Mouse (Mus musculus): ENCODE results near the gene Baz2a. TPM values are rescaled to one million over a fixed set of nuclear protein-coding genes. Genes with fewer than 3 reads are reported as not detected.
"Not testable (repeated sequence)": the region's sequence is repeated elsewhere in the genome, so short reads cannot be mapped to it uniquely, and the experiment has no call there.

The Baz2a gene
- 36.8 to 80.0 TPM (median 45.1 TPM) in 3 replicates for total RNA-seq (2017)

DNA sequence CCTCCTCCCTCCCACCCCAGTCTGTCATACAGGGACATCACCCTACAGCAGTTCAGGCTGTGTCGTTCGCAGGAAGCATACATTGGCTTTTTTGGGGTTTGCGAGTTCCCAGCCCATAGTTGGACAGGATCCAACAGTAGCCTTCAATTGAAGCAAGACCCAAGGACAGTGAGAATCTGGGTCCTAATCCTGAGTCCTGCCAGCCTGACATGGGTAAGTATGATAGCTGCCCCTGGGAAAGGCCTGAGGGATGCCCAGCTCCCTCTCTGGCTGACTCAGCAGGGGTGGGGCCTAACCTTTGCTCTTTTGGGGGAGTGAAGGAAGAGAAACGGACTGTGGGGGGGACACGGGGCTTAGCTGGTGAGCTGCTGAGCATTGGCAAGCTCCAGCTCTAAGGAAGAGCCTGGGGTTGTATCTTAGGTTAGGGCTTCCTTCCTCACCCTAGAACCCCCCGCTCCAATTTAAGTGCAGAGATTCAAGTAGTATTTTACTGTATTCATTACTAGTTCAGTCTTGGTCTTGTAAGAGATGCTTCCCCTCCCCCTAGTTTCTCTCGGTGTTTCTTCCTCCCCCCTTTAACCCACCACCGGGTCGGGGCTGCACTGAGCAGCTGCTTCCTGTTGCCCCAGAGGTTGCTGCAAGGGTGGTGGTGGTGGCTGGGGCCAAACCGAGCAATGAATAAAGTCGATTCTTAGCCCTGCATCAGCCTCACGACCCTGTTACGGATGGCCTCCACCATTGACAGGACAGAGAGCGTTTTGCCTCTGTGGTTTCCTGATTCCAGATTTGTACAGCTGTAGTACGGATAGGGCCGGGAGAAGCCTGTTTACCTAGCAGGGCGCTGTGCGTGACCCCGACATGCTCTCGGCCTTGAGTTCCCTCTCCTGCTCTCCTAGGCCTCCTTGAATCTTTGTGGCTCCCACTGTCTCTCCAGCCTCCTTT lies at the start of gene Baz2a:
TSS of gene Baz2a (plus strand) at position 14 of the 942 bp plus-strand sequence.
- ATAC-seq (replicated peaks; ENCODE audit: insufficient number of reproducible peaks, low FRiP score, low TSS enrichment, poor library complexity, severe bottlenecking) = peak; percentile 48

DNA sequence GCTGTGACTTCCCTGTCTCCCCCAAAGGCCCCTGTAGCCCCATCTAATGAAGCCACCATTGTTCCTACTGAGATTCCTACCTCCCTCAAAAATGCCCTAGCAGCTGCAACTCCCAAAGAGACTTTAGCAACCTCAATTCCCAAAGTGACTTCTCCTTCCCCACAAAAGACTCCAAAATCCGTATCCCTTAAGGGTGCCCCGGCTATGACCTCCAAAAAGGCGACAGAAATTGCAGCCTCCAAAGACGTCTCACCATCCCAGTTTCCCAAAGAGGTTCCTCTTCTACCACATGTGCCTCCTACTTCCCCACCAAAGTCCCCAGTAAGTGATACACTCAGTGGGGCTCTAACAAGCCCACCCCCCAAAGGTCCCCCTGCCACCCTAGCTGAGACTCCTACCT lies 49.7 kb upstream of the Baz2a start:
- no peak for ATAC-seq (replicated peaks; ENCODE audit: insufficient number of reproducible peaks, low FRiP score, low TSS enrichment, poor library complexity, severe bottlenecking)

DNA sequence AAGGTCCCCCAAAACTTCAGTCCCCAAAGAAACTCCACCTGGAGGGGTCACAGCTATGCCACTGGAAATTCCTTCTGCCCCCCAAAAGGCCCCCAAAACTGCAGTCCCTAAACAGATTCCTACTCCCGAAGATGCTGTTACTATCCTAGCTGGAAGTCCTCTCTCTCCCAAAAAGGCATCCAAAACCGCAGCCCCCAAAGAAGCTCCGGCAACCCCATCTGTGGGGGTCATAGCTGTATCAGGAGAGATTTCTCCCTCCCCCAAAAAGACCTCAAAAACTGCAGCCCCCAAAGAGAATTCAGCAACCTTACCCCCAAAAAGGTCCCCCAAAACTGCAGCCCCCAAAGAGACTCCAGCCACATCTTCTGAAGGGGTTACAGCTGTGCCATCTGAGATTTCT lies 48.9 kb upstream of the Baz2a start:
- ATAC-seq (replicated peaks; ENCODE audit: insufficient number of reproducible peaks, low FRiP score, low TSS enrichment, poor library complexity, severe bottlenecking) = no peak

DNA sequence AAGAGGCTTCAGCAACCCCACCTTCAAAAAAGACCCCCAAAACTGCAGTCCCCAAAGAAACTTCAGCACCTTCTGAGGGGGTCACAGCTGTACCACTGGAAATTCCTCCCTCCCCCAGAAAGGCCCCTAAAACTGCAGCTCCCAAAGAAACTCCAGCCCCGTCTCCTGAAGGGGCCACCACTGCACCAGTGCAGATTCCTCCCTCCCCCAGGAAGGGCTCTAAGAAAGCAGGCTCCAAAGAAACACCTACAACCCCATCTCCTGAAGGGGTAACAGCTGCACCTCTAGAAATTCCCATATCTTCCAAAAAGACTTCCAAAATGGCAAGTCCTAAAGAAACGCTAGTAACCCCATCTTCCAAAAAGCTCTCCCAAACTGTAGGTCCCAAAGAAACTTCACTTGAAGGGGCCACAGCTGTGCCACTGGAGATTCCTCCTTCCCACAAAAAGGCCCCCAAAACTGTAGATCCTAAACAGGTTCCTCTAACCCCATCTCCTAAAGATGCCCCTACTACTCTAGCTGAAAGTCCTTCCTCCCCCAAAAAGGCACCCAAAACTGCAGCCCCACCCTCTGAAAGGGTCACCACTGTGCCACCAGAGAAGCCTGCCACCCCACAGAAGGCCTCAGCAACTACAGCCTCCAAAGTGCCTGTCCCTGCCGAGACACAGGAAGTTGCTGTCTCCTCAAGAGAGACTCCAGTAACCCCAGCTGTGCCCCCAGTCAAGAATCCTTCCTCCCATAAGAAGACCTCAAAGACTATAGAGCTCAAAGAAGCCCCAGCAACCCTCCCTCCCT lies 48.1 kb upstream of the Baz2a start:
- ATAC-seq (replicated peaks; ENCODE audit: insufficient number of reproducible peaks, low FRiP score, low TSS enrichment, poor library complexity, severe bottlenecking) = no peak

DNA sequence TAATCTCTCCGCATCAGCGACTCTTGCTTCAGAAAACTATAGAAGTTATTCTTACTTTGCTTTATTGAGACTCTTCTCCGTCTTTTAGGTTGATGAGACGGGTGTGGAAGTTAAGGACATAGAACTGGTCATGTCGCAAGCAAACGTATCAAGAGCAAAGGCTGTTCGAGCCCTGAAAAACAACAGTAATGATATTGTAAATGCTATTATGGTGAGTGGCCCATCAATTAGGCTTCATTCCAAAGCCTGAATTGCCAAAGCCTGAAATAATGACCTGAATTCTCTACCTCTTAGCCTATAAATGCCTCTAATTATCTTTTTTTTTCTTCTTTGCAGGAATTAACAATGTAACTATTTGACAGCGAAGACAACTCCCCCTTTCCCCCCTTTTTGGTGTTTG lies 43.2 kb upstream of the Baz2a start:
- no peak for ATAC-seq (replicated peaks; ENCODE audit: insufficient number of reproducible peaks, low FRiP score, low TSS enrichment, poor library complexity, severe bottlenecking)

DNA sequence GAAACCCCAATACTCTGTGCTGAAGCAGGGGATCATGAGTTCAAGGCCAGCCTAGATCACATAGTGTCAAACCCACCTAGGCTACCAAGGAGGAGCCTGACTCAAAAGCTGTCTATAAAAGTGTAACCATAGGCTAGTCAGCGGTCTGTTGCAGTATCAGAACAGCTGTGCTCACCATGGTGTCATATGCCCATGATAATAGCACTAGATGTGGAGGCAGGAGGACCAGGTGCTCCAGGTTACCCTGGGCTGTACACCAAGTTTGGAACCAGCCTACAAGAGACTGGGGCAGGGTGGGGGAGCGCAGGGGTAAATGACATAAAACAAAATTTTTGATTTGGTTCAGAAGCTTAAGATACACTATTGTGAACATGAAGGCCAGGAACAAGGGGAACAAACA lies 41.6 kb upstream of the Baz2a start:
- ATAC-seq (replicated peaks; ENCODE audit: insufficient number of reproducible peaks, low FRiP score, low TSS enrichment, poor library complexity, severe bottlenecking) = peak; percentile 35; the same call in 1 of the 2 replicates

DNA sequence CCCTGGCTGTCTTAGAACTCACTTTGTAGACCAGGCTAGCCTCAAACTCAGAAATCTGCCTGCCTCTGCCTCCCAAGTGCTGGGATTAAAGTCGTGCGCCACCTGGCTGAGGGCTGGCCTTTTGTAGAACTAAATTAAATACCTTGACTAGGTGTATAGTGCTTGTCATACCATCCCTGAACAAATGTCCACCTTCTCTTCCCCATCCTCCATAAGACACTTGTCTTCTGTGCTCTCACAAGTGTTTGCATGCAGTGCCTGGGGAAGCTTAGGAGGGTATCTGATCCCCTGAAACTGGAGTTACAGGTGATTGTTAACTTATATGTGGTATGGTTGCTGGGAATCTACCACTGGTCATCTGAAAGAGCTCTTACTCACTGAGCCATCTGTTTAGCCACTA lies 41.0 kb upstream of the Baz2a start:
- no peak for ATAC-seq (replicated peaks; ENCODE audit: insufficient number of reproducible peaks, low FRiP score, low TSS enrichment, poor library complexity, severe bottlenecking)

DNA sequence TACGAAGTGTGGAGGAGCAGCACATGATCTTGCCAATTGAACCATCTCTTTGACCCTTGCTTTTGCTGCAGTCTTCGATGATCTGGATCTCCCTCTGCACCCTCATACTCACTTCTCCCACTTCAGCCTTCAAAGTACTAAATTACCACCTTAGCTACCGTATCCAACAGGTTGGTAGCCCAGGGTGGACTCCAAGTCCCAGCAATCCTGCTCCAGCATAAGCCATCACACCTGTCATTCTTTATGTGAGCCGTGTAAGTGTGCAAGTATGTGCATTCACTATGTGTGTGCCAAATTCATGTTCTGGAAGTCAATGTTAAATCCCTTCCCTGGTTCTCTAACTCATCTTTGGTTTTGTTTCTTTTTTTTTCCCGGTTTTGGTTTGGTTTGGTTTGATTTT lies 39.8 kb upstream of the Baz2a start:
- ATAC-seq (replicated peaks; ENCODE audit: insufficient number of reproducible peaks, low FRiP score, low TSS enrichment, poor library complexity, severe bottlenecking) = no peak

DNA sequence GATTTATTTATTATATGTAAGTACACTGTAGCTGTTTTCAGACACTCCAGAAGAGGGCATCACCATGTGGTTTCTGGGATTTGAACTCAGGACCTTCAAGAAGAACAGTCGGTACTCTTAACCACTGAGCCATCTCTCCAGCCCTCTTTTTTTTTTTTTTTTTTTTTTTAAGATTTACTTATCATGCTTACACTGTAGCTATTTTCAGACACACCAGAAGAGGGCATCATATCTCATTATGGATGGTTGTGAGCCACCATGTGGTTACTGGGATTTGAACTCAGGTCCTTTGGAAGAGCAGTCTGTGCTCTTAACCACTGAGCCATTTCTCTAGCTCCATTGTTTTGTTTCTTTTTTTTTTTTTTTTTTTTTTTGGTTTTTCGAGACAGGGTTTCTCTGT lies 39.2 kb upstream of the Baz2a start:
- ATAC-seq (replicated peaks; ENCODE audit: insufficient number of reproducible peaks, low FRiP score, low TSS enrichment, poor library complexity, severe bottlenecking) = not testable (repeated sequence)

DNA sequence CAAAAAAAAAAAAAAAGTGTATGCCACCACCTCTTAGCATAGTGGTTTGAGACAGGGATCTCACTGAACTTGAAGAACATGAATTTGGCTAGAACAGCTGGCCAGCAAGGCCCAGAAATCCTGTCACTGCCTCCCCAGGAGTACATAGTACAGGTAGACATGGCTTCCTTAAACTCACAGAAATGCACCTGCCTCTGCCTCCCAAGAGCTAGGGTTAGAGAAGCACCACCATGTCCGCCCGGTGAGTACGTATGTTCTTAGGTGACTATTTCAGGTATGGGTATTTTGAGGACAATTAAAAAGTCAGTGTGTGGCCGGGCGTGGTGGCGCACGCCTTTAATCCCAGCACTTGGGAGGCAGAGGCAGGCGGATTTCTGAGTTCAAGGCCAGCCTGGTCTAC lies 38.4 kb upstream of the Baz2a start:
- no peak for ATAC-seq (replicated peaks; ENCODE audit: insufficient number of reproducible peaks, low FRiP score, low TSS enrichment, poor library complexity, severe bottlenecking)

DNA sequence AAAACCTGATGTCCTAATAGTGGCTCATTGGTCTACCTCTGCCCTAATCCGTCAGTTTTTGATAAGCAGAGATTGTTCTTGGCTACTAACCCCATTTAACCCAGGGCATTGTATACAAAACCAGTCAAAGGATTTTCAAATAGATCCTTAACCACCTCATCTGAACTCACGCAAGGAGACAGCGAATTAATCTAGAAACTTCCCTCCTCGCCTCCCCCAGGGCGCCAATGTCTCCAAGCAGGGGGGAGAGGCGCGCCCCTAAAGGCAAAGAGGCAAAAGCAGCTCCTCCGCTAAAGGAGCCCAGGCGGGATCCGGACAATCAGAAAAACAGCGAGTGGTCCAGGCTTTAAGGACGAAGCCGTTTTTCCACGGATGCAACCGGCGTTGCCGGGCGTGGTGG lies 33.2 kb upstream of the Baz2a start:
- ATAC-seq (replicated peaks; ENCODE audit: insufficient number of reproducible peaks, low FRiP score, low TSS enrichment, poor library complexity, severe bottlenecking) = no peak; the same call in none of the 2 replicates

DNA sequence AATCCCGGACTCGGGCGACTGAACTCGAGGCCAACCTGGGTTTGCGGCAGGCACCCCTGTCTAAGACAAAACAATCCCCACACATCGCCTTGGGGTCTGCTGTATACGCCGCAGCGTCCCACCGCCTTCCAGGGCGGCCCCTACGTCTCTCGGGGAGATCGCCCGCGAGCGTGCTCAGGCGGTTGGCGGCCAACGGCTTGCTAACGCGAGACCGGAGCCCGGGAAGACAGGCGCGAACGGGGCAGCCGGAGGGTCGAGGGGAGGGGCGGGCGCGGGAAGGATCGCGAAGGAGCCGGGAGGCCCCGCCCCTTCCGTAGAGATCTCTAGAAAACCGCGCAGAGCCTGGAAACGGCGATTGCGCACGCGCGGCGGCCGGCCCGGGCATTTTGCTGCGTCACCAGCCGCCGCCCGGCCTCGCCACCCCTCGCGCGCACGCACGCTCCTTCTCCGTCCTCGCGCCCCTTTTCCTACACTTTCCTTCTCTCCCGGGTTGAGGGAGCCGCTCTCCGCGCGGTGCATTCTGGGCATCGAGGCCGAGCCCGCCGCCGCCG lies 32.7 kb upstream of the Baz2a start, which contains the start of gene Ptges3:
TSS of gene Ptges3 (plus strand) at position 354 of the 551 bp plus-strand sequence.
- peak; percentile 61 for ATAC-seq (replicated peaks; ENCODE audit: insufficient number of reproducible peaks, low FRiP score, low TSS enrichment, poor library complexity, severe bottlenecking)

DNA sequence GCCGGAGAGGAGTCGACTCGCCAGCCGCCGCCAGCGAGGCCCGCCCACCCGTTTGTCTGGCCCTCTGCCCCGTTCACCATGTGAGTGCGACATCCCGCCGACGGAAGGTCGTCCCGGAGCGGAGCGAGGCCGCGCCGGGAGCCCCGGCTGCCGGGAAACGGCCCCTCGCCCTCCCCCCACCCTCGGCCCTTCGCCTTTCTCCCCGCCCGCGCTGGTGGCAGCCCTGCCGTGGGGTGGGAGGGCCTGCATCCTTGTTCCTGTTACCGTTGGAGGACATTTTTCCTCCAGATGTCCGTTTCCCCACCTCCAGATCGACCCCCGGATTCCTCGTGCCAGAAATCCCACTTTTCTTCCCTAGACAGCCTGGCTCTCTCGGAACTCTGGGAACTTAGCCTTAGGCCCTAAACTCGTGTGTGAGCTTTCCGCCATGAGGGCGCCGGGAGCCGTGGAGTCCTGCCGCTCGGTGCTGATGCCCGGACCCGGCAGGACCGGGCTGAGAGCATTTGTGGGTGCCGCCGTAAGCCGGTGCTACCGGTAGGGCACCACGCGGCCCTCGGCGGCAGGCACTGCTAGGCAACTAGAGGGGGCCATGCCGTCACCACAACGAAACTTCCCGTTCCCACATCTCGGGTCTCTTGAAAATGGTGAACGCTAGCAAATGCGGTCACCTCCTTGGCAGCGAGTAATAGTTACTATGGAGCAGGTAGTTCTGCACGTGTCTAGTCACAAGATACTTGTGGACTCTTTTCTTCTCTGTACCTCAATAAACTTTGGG lies 32.0 kb upstream of the Baz2a start:
- ATAC-seq (replicated peaks; ENCODE audit: insufficient number of reproducible peaks, low FRiP score, low TSS enrichment, poor library complexity, severe bottlenecking) = peak; percentile 64

DNA sequence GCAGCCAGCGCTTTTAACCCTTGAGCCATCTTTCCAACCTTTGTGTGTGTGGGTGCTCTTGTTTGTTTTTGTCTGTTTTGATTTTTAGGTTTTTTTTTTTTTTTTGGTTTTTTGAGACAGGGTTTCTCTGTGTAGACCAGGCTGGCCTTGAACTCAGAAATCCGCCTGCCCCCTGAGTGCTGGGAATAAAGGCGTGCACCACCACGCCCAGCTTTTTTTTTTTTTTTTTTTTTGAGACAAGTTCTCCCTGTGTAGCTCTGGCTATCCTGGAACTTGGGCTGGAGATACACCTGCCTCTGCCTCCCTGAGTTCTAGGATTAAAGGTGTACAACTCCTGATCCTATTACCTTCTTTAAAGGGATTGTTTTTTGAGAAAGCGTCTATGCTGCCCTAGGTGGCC lies 30.3 kb upstream of the Baz2a start:
- ATAC-seq (replicated peaks; ENCODE audit: insufficient number of reproducible peaks, low FRiP score, low TSS enrichment, poor library complexity, severe bottlenecking) = no peak

DNA sequence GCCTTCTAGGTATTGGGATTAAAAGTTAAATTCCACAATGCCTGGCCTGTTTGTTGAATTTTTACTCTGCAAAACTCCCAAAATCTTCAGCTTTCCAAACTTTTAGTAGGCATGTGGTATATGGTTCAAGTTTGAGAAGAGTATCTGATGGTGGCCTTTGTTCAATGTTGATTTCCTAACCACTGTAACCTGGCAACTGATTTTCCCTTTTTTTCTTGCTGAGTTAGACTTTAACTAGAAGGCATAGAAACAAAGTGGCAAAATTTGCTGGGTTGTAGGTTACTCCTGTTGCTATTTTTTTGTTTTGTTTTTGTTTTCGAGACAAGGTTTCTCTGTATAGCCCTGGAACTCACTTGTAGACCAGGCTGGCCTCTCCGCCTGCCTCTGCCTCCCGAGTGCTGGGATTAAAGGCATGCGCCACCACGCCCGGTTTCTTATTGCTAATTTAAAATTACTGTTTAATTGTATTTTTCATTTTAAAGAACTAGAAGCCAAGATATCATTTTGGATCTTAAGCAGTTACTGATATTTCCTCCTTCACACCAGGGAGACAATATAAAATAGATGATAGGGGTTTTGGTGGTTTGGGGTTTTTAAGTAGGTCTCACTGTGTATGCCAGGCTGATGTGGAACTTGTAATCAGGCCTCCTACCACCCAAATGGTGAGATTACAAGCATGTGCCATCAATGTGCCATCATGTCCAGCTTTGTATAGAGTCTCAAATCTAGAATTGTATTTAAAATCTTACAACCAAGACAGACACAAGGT lies 29.0 kb upstream of the Baz2a start:
- no peak for ATAC-seq (replicated peaks; ENCODE audit: insufficient number of reproducible peaks, low FRiP score, low TSS enrichment, poor library complexity, severe bottlenecking)

DNA sequence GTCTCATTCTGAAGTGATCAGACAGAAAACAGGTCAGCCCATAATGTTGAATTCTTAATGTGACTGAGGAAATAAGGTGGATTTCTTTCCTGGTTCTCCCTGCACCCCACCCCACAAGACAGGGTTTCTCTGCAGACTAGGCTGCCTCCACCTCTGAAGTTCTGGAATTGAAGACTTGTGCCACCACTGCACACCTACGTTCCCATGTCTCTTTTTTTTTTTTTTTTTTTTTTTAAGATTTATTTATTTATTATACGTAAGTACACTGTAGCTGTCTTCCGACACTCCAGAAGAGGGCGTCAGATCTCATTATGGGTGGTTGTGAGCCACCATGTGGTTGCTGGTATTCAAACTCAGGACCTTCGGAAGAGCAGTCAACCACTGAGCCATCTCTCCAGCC lies 25.3 kb upstream of the Baz2a start:
- ATAC-seq (replicated peaks; ENCODE audit: insufficient number of reproducible peaks, low FRiP score, low TSS enrichment, poor library complexity, severe bottlenecking) = no peak

DNA sequence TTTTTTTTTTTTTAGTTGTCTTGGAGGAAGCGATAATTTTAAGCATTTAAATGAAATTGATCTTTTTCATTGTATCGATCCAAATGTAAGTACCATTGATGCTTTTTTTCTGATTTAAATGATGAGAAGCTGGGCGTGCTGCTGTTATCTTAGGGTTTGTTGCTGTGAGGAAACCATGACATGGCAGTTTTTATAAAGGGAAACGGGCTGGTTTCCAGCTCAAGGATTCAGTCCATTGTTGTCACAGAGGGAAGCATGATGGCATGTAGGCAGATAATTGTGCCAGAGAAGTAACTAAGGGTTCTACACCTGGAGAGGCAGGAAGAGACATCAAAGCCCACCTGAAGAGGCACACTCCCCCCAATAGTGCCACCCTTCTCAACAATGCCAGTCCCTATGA lies 22.2 kb upstream of the Baz2a start:
- ATAC-seq (replicated peaks; ENCODE audit: insufficient number of reproducible peaks, low FRiP score, low TSS enrichment, poor library complexity, severe bottlenecking) = no peak

DNA sequence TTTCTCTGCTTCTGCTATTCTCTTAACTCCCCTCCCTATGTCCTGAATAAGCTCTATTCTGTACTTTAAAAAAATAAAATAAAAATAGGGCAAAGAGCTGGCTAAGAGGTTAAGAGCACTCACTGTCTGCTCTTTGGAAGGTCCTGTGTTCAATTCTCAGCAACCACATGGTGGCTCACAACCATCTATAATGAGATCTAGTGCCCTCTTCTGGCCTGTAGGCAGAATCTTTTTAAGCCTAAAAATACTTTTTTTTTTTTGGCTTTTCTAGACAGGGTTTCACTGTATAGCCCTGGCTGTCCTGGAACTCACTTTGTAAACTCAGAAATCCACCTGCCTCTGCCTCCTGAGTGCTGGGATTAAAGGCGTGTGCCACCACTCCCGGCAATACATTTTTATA lies 20.9 kb upstream of the Baz2a start:
- ATAC-seq (replicated peaks; ENCODE audit: insufficient number of reproducible peaks, low FRiP score, low TSS enrichment, poor library complexity, severe bottlenecking) = not testable (repeated sequence)
